Mouse (Mus musculus) naive thymus-derived CD4-positive, alpha-beta T cell, adult 2 months (primary cell): ENCODE results near the gene Anpep.
"Not testable (repeated sequence)": the region's sequence is repeated elsewhere in the genome, so short reads cannot be mapped to it uniquely, and the experiment has no call there.

Experiments
- DNase-seq: peaks from one replicate; pipeline ENCODE4 v3.0.0-alpha.2; 2011; ENCODE audit warnings: low read depth

The Anpep gene

DNA sequence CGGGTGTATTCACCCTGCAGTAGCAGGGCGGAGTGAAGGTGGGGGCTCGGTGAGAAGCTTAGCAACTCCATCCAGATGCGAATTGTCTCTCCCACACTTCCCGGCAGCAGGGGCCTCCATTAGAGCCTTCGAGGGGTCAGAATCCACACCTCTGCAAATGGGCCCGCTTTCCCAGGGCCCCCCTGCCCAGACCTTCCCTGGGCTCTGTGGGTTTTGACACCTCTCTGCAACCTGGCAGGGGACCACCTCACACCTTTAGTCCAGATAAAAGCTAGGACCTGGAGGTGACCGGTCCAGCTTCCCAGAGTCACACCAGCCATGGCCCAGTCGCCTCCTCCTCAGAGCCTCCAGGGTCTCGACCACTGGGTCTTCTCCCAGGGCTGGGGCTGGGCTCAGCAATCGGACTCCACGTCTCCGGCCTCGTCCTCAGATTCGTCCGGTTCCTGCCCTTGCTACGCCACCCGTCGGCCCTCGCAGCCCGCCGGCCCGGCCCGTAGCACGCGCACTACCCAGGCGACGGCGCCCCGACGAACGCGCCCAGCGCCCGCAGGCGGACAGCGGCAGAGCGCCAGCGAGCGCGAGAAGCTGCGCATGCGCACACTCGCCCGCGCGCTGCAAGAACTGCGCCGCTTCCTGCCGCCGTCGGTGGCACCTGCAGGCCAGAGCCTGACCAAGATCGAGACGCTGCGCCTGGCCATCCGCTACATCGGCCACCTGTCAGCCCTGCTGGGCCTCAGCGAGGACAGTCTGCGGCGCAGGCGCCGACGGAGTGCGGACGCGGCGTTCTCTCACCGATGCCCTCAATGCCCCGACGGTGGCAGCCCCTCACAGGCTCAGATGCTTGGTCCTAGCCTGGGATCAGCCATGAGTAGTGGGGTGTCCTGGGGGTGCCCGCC, 50.0 kb downstream of the Anpep start, which contains the start of gene Mesp2:
Gene Mesp2, plus strand, starts transcription at position 117 of the 896 bp plus-strand sequence.
- DNase-seq, result peak; percentile 84

GRCm38 (mm10) chr7:79808561-79808960, 52.3 kb downstream of the Anpep start:
- no peak for DNase-seq

GRCm38 (mm10) chr7:79803887-79804286, 57.0 kb downstream of the Anpep start:
- no peak for DNase-seq

- no peak for DNase-seq
These were observed 58.8 kb downstream of the Anpep start for GRCm38 (mm10) chr7:79802037-79802436.

DNA sequence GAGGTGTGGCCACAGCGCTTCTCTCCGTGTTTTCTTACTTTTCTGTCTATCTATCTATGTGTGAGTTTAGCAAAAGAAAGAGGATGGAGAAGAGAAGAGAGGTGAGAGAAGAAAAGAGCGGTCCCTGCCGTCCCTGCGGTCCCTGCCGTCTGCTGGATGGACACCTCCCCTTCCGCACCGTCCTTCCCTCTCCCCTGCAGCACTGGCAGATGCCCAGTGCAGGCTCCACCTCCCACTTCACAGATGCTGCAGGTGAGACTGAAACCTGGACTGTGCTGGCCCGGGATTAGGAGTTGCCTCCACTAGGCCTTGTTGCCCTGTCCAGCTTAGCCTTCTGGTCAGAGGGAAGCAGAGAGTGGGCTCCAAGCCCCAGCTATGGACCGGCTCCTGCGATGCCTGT, 59.5 kb downstream of the Anpep start:
- DNase-seq, result no peak

DNA sequence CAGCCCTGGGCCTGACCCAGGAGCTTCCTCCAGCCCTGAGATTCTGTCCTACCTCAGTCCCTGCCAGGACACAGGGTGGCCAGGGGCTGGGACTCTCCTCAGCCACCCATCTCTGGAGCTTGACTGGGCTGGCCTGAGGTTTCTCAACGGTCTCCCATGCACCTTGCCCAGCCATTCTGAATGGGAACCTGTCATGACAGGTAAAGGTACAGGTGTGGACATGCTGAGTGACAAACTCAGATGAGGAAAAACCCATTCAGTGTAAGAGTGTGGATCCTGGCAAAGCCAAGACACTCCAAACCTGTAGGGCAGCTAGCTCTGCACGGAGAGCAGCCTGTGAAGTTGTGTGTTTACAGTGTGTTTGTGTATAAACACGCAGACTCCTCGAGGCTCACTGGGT, 60.5 kb downstream of the Anpep start:
- DNase-seq, result no peak

DNA sequence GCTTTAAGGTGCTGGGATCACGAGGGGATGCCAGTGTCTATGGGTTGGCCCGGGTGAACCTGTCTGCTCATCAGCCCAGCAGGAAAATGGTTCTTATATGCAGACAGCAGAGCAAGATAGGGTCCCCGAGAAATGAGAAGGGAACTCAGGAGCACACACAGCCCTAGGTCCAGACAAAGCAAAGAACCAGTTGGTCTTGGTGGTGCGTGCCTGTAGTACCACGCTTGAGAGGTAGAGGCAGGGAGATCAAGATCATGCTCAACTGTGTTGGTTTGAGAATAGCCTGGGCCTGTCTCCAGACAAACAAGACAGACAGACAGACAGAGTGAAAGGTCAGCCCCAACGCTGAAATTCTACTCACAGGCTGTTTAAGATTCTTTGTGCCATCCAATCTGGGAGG, 61.4 kb downstream of the Anpep start:
- no peak for DNase-seq

GRCm38 (mm10) chr7:79799048-79799447, 61.8 kb downstream of the Anpep start:
- DNase-seq, result peak; percentile 72

DNA sequence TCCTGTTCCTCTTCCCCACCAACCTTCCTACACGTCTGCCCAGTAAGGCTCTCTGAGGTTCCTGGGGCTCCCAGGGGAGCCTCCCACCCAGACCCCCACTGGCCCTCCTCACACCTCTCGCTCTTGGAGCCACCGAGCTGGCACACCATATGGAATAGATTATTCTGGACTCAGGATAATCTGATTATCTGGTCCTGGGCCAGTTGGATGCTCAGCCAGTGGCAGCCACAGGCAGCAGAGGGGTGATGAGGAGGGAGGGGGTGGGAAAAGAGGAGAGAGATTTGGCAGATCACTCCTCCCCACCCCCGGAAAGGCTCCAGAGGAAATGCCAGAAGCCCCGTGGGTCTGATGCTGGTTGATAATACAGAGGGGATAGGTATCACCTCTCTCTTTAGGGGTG, 62.3 kb downstream of the Anpep start:
- no peak for DNase-seq

DNA sequence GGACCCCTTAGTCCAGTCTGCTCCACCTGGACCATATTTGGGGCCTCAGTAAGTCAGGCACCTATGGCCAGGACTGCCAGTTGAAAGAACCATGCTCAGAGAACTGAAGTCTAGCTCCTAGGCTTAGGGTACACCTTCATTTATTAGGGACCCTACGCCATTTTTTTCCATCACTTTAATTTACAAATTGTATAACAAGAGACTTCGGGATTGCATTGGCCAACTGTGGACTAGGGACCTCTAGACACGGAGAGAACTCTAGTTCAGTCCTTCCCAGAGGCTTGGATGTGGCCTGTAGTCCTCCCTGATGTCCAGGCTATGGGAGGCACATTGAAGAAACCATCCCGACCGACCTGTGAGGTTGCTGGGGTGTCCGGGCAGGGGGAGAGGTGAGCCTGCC, 67.2 kb downstream of the Anpep start, which contains the start of gene Mesp1:
Gene Mesp1, minus strand, starts transcription at position 101 of the 400 bp plus-strand sequence.
- DNase-seq, result no peak

- DNase-seq, result peak; percentile 34
These were observed 68.0 kb downstream of the Anpep start for GRCm38 (mm10) chr7:79792635-79793421.

DNA sequence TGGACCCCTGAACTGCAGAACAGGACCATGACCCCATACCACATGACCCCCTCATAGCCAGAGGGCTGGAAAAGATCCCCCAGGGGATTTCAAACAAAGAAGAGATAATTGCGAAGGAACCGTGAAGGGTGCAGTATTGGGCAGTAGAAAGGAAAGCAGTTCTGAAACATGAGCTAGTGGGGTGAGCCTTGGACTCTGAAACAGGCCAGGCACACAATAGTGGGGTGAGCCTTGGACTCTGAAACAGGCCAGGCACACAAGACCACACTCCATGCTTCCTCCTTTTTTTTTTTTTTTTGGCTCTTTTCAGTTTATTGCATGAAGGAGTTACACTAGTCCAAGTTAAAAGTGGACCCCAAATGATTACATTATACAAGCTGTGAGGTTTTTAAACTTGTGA, 71.0 kb downstream of the Anpep start:
- DNase-seq, result not testable (repeated sequence)

GRCm38 (mm10) chr7:79786295-79786694, 74.6 kb downstream of the Anpep start:
- DNase-seq, result peak; percentile 70

DNA sequence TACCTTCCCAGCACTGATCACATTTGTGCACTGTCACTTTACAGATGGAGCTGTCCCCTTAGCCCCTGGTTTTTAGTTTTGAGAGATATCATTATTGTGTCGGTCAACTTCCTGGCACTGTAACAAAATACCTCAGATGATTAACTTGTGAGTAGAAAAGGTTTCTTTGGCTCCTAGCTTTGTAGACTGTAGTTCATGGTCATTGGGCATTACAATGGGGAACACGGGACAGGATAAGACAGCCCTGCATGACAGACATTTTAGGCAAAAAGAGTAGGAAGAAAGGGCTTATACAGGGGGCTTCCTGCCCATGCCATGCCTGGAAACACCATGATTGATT, 78.4 kb downstream of the Anpep start:
- DNase-seq, result no peak

- no peak for DNase-seq
These were observed 78.9 kb downstream of the Anpep start for GRCm38 (mm10) chr7:79781826-79782515.

DNA sequence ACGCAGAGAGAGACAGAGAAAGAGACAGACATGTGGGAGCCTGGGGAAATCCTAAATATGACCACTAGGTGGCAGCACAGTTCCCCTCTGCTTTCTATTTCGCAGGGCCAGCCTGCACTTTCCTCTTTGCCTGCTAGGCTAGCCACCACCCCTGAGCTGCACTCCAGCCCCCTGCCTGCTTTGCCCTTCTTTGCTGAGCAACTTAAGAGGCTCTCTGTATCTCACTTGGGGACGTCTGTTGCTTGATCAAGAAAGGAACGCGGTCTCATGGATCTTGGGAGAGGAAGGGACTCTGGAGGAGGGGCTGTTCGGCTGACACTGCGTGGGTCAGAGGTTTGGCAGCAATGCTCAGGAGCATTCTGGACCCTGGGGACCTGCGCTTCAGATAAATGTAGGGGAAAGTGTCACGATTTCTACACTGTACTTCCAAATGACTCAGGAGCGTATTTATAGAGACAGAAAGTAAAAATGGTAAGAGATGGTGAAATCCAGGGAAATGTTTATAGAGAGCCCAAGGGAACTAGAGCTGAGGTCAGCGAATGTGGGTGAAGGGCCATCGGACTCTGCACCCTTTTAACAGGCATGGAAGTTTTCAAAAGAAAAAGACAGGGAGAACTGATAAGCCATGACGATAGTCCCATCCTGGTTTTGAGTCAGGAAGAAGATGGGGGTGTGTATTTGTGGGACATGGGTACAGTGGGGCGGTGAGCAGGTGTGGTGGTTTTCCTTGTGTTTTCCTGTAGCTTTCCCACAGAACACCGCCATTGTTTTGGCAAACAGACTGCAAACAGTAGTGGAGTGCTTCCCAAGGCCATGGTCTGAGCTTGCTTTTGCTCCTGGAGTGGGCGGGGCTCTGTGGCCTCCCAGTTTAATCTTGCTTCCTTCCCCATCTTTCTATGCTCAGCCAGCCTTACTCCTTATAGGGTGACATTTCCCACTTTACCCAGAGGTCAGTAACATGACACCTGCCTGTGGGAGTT, 79.9 kb downstream of the Anpep start:
- DNase-seq, result peak; percentile 79
